Mouse (Mus musculus): ENCODE results near the gene Cyb5r3. TPM values are rescaled to one million over a fixed set of nuclear protein-coding genes. Genes with fewer than 3 reads are reported as not detected.

The Cyb5r3 gene
- polyA plus RNA-seq, 1 experiment = 707 TPM

- Histone ChIP-seq H3K79me2 (ENCODE audit: control insufficient read depth, insufficient read depth) (peaks cover 25% of the 10 kb centered on the region), H3K4me2 (ENCODE audit: low read depth) (no peak overlapping the region), H3K36me3 (ENCODE audit: control insufficient read depth, insufficient read depth) (peaks cover 29% of the 10 kb centered on the region), H3ac (ENCODE audit: control insufficient read depth, insufficient read length) (no peak overlapping the region), H3K27me3 (ENCODE audit: control insufficient read depth, insufficient read depth, insufficient read length) (no peaks in the 10 kb centered on the region), H3K4me3 (no peak overlapping the region)
- TF ChIP-seq MYOD1 (IDR thresholded peaks at IDR 0.05; ENCODE audit: control insufficient read depth in 1 of 3, insufficient read length in 2 of 3, low read depth in 2 of 3) = no peak
- peak; percentile 55 for TF ChIP-seq POLR2AphosphoS2 (IDR thresholded peaks at IDR 0.05; ENCODE audit: insufficient read length, low read depth)
- TF ChIP-seq SRF (IDR thresholded peaks at IDR 0.05; ENCODE audit: control insufficient read depth, insufficient read length, low read depth) = no peak
- TF ChIP-seq POLR2A (IDR thresholded peaks at IDR 0.05; ENCODE audit: insufficient read length, low read depth) = peak; percentile 20
- TF ChIP-seq USF1 (IDR thresholded peaks at IDR 0.05; ENCODE audit: low read depth) = no peak
These were observed 9.4 kb downstream of the Cyb5r3 start for GRCm38 (mm10) chr15:83162818-83163485.

GRCm38 (mm10) chr15:83162001-83162400 is 10.4 kb downstream of the Cyb5r3 start:
- no peak for TF ChIP-seq TCF3 (IDR thresholded peaks at IDR 0.05; ENCODE audit: insufficient read length, low read depth)
- no peak for TF ChIP-seq SRF (IDR thresholded peaks at IDR 0.05; ENCODE audit: control insufficient read depth, insufficient read length, low read depth)
- no peak for TF ChIP-seq MYOD1 (IDR thresholded peaks at IDR 0.05; ENCODE audit: control insufficient read depth in 1 of 3, insufficient read length in 2 of 3, low read depth in 2 of 3)
- TF ChIP-seq POLR2AphosphoS2 (IDR thresholded peaks at IDR 0.05; ENCODE audit: insufficient read length, low read depth) = no peak
- no peak for TF ChIP-seq REST (IDR thresholded peaks at IDR 0.05; ENCODE audit: insufficient read depth, insufficient read length)
- TF ChIP-seq CEBPB (IDR thresholded peaks at IDR 0.05; ENCODE audit: insufficient read depth, poor library complexity, severe bottlenecking) = no peak
- TF ChIP-seq POLR2A (IDR thresholded peaks at IDR 0.05; ENCODE audit: insufficient read length, low read depth) = no peak
- no peak for TF ChIP-seq E2F4 (IDR thresholded peaks at IDR 0.05; ENCODE audit: insufficient read depth)
- Histone ChIP-seq H3K4me2 (ENCODE audit: low read depth) (no peak overlapping the region), H3K36me3 (ENCODE audit: control insufficient read depth, insufficient read depth) (peaks cover 34% of the 10 kb centered on the region), H3K4me3 (no peak overlapping the region), H3ac (ENCODE audit: control insufficient read depth, insufficient read length) (no peak overlapping the region), H3K27me3 (ENCODE audit: control insufficient read depth, insufficient read depth, insufficient read length) (no peaks in the 10 kb centered on the region), H3K79me2 (ENCODE audit: control insufficient read depth, insufficient read depth) (peaks cover 15% of the 10 kb centered on the region)

GRCm38 (mm10) chr15:83161062-83161748 is 11.2 kb downstream of the Cyb5r3 start:
- Histone ChIP-seq H3K27me3 (ENCODE audit: control insufficient read depth, insufficient read depth, insufficient read length) (no peaks in the 10 kb centered on the region), H3ac (ENCODE audit: control insufficient read depth, insufficient read length) (no peak overlapping the region), H3K36me3 (ENCODE audit: control insufficient read depth, insufficient read depth) (peaks cover 34% of the 10 kb centered on the region), H3K79me2 (ENCODE audit: control insufficient read depth, insufficient read depth) (peaks cover 11% of the 10 kb centered on the region), H3K4me3 (no peak overlapping the region), H3K4me2 (ENCODE audit: low read depth) (no peak overlapping the region)
- TF ChIP-seq CEBPB (IDR thresholded peaks at IDR 0.05; ENCODE audit: insufficient read depth, poor library complexity, severe bottlenecking) = no peak
- TF ChIP-seq POLR2A (IDR thresholded peaks at IDR 0.05; ENCODE audit: insufficient read length, low read depth) = peak; percentile 7

DNA sequence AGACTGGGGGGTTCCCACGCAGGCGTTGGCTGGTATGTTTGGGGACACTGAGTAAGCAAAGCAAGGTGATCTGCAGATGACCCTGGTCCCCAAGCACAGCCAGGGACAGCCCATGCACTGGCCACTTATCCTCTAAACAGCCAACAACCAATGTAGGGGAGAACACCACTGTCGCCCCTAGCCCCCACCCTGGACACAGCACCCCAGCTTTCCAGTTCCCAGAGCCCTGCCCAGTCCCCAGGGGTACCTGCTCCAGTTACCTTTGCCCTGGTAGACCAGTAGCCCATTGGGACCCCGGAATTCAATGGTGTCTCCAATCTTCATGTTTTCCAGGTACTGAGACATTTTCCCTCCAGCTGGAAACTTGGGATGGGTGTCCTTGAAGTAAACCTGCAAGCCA is 11.8 kb downstream of the Cyb5r3 start:
- TF ChIP-seq MYOG (IDR thresholded peaks at IDR 0.05; ENCODE audit: control insufficient read depth in 1 of 3, insufficient read depth in 1 of 3, insufficient read length in 2 of 3, low read depth in 2 of 3) (no peak), E2F4 (IDR thresholded peaks at IDR 0.05; ENCODE audit: insufficient read depth) (no peak), POLR2AphosphoS2 (IDR thresholded peaks at IDR 0.05; ENCODE audit: insufficient read length, low read depth) (peak; percentile 1), POLR2A (IDR thresholded peaks at IDR 0.05; ENCODE audit: insufficient read length, low read depth) (peak; percentile 12)
- H3ac ChIP-seq (ENCODE audit: control insufficient read depth, insufficient read length) = no peak overlapping the region
- no peak overlapping the region for H3K4me3 ChIP-seq
- peaks cover 4% of the 10 kb centered on the region for H3K79me2 ChIP-seq (ENCODE audit: control insufficient read depth, insufficient read depth)
- H3K4me2 ChIP-seq (ENCODE audit: low read depth) = no peak overlapping the region
- H3K27me3 ChIP-seq (ENCODE audit: control insufficient read depth, insufficient read depth, insufficient read length) = no peaks in the 10 kb centered on the region
- peaks cover 30% of the 10 kb centered on the region for H3K36me3 ChIP-seq (ENCODE audit: control insufficient read depth, insufficient read depth)

DNA sequence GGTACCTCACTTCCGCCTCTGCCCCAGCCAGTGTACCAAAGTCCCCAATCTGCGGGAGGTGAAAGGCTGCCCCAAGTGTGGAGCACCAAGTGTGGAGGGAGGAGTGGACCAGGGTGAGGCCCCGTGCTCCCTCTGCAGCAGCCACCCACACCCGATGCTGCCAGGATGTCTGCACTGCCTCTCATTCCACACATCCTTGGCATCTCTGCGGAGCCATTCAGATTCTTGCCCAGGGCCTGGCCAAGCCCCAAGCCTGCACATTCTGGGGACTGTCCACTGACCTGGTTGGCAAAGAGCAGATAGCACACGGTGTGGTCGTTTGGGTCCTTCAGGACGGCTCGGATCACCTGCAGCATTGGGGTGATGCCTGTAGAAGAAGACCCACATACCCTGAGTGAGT is 12.6 kb downstream of the Cyb5r3 start:
- TF ChIP-seq MYOD1 (IDR thresholded peaks at IDR 0.05; ENCODE audit: control insufficient read depth in 1 of 3, insufficient read length in 2 of 3, low read depth in 2 of 3) (peak in 1 of 3 experiments; percentile 25), POLR2A (IDR thresholded peaks at IDR 0.05; ENCODE audit: insufficient read length, low read depth) (peak; percentile 7), E2F4 (IDR thresholded peaks at IDR 0.05; ENCODE audit: insufficient read depth) (no peak), CEBPB (IDR thresholded peaks at IDR 0.05; ENCODE audit: insufficient read depth, poor library complexity, severe bottlenecking) (no peak), MYOG (IDR thresholded peaks at IDR 0.05; ENCODE audit: control insufficient read depth in 1 of 3, insufficient read depth in 1 of 3, insufficient read length in 2 of 3, low read depth in 2 of 3) (peak in 1 of 3 experiments; percentile 67), USF1 (IDR thresholded peaks at IDR 0.05; ENCODE audit: low read depth) (no peak)
- Histone ChIP-seq H3K79me2 (ENCODE audit: control insufficient read depth, insufficient read depth) (no peaks in the 10 kb centered on the region), H3K36me3 (ENCODE audit: control insufficient read depth, insufficient read depth) (peaks cover 29% of the 10 kb centered on the region), H3K27me3 (ENCODE audit: control insufficient read depth, insufficient read depth, insufficient read length) (no peaks in the 10 kb centered on the region), H3K4me2 (ENCODE audit: low read depth) (no peak overlapping the region), H3K4me3 (no peak overlapping the region), H3ac (ENCODE audit: control insufficient read depth, insufficient read length) (no peak overlapping the region)
